In the genomic region with DNA sequence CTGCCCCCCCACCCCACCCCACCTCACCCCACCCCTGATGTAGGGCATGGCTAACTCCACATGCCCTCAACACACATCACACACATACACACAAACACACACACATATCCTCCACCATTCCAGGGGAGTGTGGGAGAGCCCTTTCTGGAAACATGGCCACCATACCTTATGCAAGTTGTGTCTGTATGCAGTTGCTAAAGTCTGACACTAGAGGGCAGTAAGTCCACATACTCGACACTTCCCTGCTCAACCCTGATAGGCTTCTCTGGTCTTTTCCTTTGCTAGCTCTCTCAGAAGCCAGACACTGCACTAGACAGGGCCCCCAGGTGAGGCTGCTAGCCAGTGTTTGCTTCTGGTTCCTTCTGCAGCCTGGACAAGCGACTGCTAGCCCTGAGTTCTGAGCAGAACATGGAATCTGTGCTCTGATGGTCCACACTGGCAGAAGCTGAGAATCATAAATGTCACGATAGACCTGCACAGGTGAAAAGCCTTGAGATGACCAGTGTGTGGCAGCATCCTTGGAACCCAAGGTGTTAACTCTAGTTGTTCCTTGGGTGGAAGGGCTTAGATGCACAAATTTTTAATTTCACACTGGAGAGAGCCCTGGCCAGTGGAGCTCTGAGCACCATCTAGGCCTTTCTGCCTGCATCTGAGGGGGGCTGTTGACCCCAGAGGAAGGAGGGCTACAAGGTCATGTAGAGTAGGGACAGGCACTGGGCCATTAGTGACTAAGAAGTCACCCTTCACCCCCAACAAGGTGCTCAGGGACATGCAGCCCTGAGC, we compare ENCODE assay signal across 11 mouse cellular contexts. TPM values are rescaled to one million over a fixed set of nuclear protein-coding genes. Genes with fewer than 3 reads are reported as not detected.
A peak's percentile ranks its signal among the peaks of the same experiment; 100 is the strongest.
DNase-seq lines count a peak whose midpoint lies in the region; ATAC-seq and TF ChIP-seq lines count a peak whose summit lies in the region.
"Not testable (repeated sequence)": the region's sequence is repeated elsewhere in the genome, so short reads cannot be mapped to it uniquely, and the experiment has no call there.
"Had no signal": no experiment of that assay in that cellular context is flagged by ENCODE, and none has a peak within 500 bp of the region (broad histone marks: within the 10 kb centered on the region; RNA-seq: fewer than 3 reads in every experiment).

No protein-coding gene starts in this region.

- H3K4me2 ChIP-seq in forebrain, embryonic 11.5 days (ENCODE audit: low read depth, low read length, severe bottlenecking); heart, embryonic 15.5 days; intestine, postnatal 0 days (replicated peaks; ENCODE audit: low read depth); neural tube, embryonic 12.5 days (replicated peaks): not testable (repeated sequence)

- not testable (repeated sequence) for H3K4me3 ChIP-seq in forebrain, embryonic 11.5 days (ENCODE audit: low read depth, low read length); heart, embryonic 15.5 days; intestine, postnatal 0 days (ENCODE audit: low read depth, low read length); limb, embryonic 10.5 days; neural tube, embryonic 12.5 days

- H3K4me1 ChIP-seq in forebrain, embryonic 11.5 days (replicated peaks; ENCODE audit: control insufficient read depth, insufficient read depth, low read length); heart, embryonic 15.5 days (replicated peaks); intestine, postnatal 0 days (replicated peaks; ENCODE audit: control insufficient read depth, insufficient read depth, low read length); limb, embryonic 10.5 days; neural tube, embryonic 12.5 days: not testable (repeated sequence)

- WGBS in forebrain, embryonic 11.5 days: 9% methylated on average over 2 of the region's 3 CpGs
- 14% methylated on average over 2 of the region's 3 CpGs for WGBS in heart, embryonic 15.5 days
- WGBS in intestine, postnatal 0 days: 33% methylated on average over 3 of the region's 3 CpGs
- WGBS in limb, embryonic 10.5 days: 28% methylated on average over 3 of the region's 3 CpGs
- WGBS in neural tube, embryonic 12.5 days: 30% methylated on average over 3 of the region's 3 CpGs

- peak; percentile 67 for TF ChIP-seq CTCF in intestine, postnatal 0 days (IDR thresholded peaks at IDR 0.05; ENCODE audit: low read depth)

- peak; percentile 75 for ATAC-seq in forebrain, embryonic 11.5 days (replicated peaks; ENCODE audit: low FRiP score)
- ATAC-seq in heart, embryonic 15.5 days (replicated peaks; ENCODE audit: insufficient number of reproducible peaks, insufficient read depth, low FRiP score, low read depth): 0 out of 2 replicates have a peak, but pooled peaks have one; percentile 20
- peak; percentile 66 for ATAC-seq in intestine, postnatal 0 days
- peak; percentile 83 for ATAC-seq in neural tube, embryonic 12.5 days (ENCODE audit: low FRiP score, low read depth)

- H3K36me3 ChIP-seq in forebrain, embryonic 11.5 days (ENCODE audit: control insufficient read depth, insufficient read depth, low read length); heart, embryonic 15.5 days; intestine, postnatal 0 days (ENCODE audit: control insufficient read depth, insufficient read depth); limb, embryonic 10.5 days; neural tube, embryonic 12.5 days: not testable (repeated sequence)

- DNase-seq in cerebellum, adult 8-10 months: peak; percentile 4
- not testable (repeated sequence) for DNase-seq in forebrain, embryonic 11.5 days (ENCODE audit: low spot score)
- DNase-seq in limb, embryonic 10.5 days (ENCODE audit: low spot score): peak; percentile 29
- DNase-seq in lung, postnatal 10 days: peak; percentile 10

- H3K9ac ChIP-seq in forebrain, embryonic 11.5 days (ENCODE audit: low read length); heart, embryonic 15.5 days; intestine, postnatal 0 days (ENCODE audit: low read depth, low read length); neural tube, embryonic 12.5 days: not testable (repeated sequence)

- not testable (repeated sequence) for H3K9me3 ChIP-seq in forebrain, embryonic 11.5 days (ENCODE audit: control insufficient read depth, low read length); heart, embryonic 15.5 days (replicated peaks); intestine, postnatal 0 days (ENCODE audit: control insufficient read depth); limb, embryonic 10.5 days (replicated peaks); neural tube, embryonic 12.5 days

- not testable (repeated sequence) for H3K27ac ChIP-seq in forebrain, embryonic 11.5 days (ENCODE audit: low read depth, low read length); heart, embryonic 15.5 days; intestine, postnatal 0 days (ENCODE audit: low read depth, low read length); limb, embryonic 10.5 days; neural tube, embryonic 12.5 days

- H3K27me3 ChIP-seq in forebrain, embryonic 11.5 days (ENCODE audit: control insufficient read depth, insufficient read depth, low read length); heart, embryonic 15.5 days; intestine, postnatal 0 days (replicated peaks; ENCODE audit: control insufficient read depth, insufficient read depth, low read length); limb, embryonic 10.5 days (ENCODE audit: low read depth, poor library complexity, severe bottlenecking); neural tube, embryonic 12.5 days (replicated peaks): not testable (repeated sequence)

RNA-seq across cellular contexts. Expression of gene Unc93a2, which starts 35.1 kb away (rescaled TPM):
- polyA plus RNA-seq in forebrain, embryonic 11.5 days (2014; fragmentation: Nextera tagmentation; extraction: Ambion mirVana): not detected in 2 replicates
- polyA plus RNA-seq in heart, embryonic 15.5 days (2015; fragmentation: Nextera tagmentation; extraction: Ambion mirVana): 0.06 TPM in 1 of 2 replicates, not detected in the other
- polyA plus RNA-seq in intestine, postnatal 0 days (2015; fragmentation: Nextera tagmentation; extraction: Ambion mirVana): 0.25 and 0.37 TPM in 2 replicates
- polyA plus RNA-seq in limb, embryonic 10.5 days (2016; fragmentation: Nextera tagmentation; extraction: Ambion mirVana): not detected in 2 replicates
- 0.09 TPM in 1 of 2 replicates, not detected in the other for polyA plus RNA-seq in neural tube, embryonic 12.5 days (2016; fragmentation: Nextera tagmentation; extraction: Ambion mirVana)
- polyA plus RNA-seq: heart, embryonic 13.5 days; spleen, adult 2 months had no signal

RNA-seq across cellular contexts. Expression of gene Gm49630, which starts 48.6 kb away (rescaled TPM):
- polyA plus RNA-seq in forebrain, embryonic 11.5 days (2014; fragmentation: Nextera tagmentation; extraction: Ambion mirVana): not detected in 2 replicates
- polyA plus RNA-seq in heart, embryonic 15.5 days (2015; fragmentation: Nextera tagmentation; extraction: Ambion mirVana): not detected in 2 replicates
- not detected in 2 replicates for polyA plus RNA-seq in intestine, postnatal 0 days (2015; fragmentation: Nextera tagmentation; extraction: Ambion mirVana)
- not detected in 2 replicates for polyA plus RNA-seq in limb, embryonic 10.5 days (2016; fragmentation: Nextera tagmentation; extraction: Ambion mirVana)
- not detected in 2 replicates for polyA plus RNA-seq in neural tube, embryonic 12.5 days (2016; fragmentation: Nextera tagmentation; extraction: Ambion mirVana)
- polyA plus RNA-seq: heart, embryonic 13.5 days; large intestine, adult 2 months; liver, embryonic 16.5 days; spleen, adult 2 months had no signal

Comparison
In these comparisons a context has a peak if more than half of its experiments do, and no peak if none do; other contexts are left out.
1. ATAC-seq: peak in every context shown above with its lines; median percentile 83 in neural tube, embryonic 12.5 days; 75 in forebrain, embryonic 11.5 days; 66 in intestine, postnatal 0 days; 20 in heart, embryonic 15.5 days.